Comparison of ENCODE assay signal across 8 mouse cellular contexts in the genomic region with DNA sequence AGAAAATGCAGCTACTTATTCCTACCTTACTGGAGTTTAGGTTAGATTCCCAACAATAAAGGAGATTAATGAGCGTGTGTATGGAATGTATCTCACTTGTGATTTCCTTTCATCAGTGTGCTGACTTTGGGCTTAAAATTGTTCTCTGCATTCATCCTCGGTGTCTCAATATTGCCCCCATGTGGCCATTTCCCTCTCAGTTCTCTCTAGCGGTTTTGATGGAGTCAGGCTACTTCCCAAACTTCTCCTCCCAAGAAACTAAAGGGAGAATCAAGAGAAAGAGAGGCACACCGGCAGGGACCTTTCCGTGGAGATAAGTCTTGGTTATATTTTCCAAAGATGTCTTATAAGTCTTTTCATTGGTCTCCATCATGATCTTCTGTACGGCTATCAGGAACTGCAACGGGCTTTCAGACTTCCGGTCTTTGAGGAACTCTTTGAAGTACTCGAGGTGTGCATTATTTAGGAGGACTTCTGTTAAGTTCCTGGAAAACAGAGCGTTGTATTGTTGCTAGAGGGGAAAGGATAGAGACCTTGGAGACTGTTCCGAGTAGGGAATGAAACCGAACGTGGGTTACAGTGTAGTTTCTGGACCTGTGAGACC. TPM values are rescaled to one million over a fixed set of nuclear protein-coding genes. Genes with fewer than 3 reads are reported as not detected.
A peak's percentile ranks its signal among the peaks of the same experiment; 100 is the strongest.
DNase-seq lines count a peak whose midpoint lies in the region; ATAC-seq and TF ChIP-seq lines count a peak whose summit lies in the region.

No protein-coding gene starts in this region.

- no peaks in the 10 kb centered on the region for H3K9me3 ChIP-seq in ES-E14 (ENCODE audit: control insufficient read depth, insufficient read depth, low read depth, low read length)
- H3K9me3 ChIP-seq in liver, embryonic 14.5 days (ENCODE audit: control insufficient read depth, low read length), result no peaks in the 10 kb centered on the region

- TF ChIP-seq EP300 in liver, embryonic 14.5 days (IDR thresholded peaks at IDR 0.05; ENCODE audit: low read depth), result no peak

- in situ Hi-C loops in ES-E14 (cut with MboI; ENCODE audit: low sequenced_read_pairs in 2 of 2, unreplicated experiment in 2 of 2), result no loop called here

- H3K4me3 ChIP-seq in ES-E14 (ENCODE audit: insufficient read depth in 1 of 2, low read depth in 1 of 2, low read length in 2 of 2, poor library complexity in 1 of 2, severe bottlenecking in 1 of 2), result peak overlapping the region in 1 of 2 experiments; percentile 53; a peak in 2 of 4 replicates
- H3K4me3 ChIP-seq in cerebellum, adult 2 months (replicated peaks; ENCODE audit: insufficient read depth, low read depth, low read length), result no peak overlapping the region
- H3K4me3 ChIP-seq in liver, embryonic 14.5 days (ENCODE audit: insufficient read depth in 1 of 2, low read depth in 2 of 2, low read length in 2 of 2), result no peak overlapping the region

- ATAC-seq in liver, embryonic 14.5 days (ENCODE audit: insufficient read depth), result no peak

- DNase-seq in B cell, adult 2 months, result peak; percentile 66 to 71
- peak; percentile 45 for DNase-seq in ES-E14 (ENCODE audit: low read depth, low spot score)
- peak; percentile 18 to 24 for DNase-seq in cerebellum, adult 2 months
- peak; percentile 45 for DNase-seq in gastrocnemius, postnatal 14 days
- DNase-seq in kidney, postnatal 14 days, result peak; percentile 73
- DNase-seq in liver, embryonic 14.5 days (ENCODE audit: low read depth in 3 of 3, low spot score in 3 of 3), result peak in 2 of 3 experiments; percentile 13
- peak; percentile 71 for DNase-seq in retina, postnatal 1 day
- DNase-seq in urinary bladder, postnatal 25 days (ENCODE audit: low spot score), result peak; percentile 55

- intact Hi-C loops in gastrocnemius, postnatal 14 days (cut with DNase I; ENCODE audit: low total_unique reads), result no loop called here

- H3K4me1 ChIP-seq in ES-E14 (ENCODE audit: control insufficient read depth in 2 of 2, insufficient read depth in 2 of 2, low read length in 2 of 2, poor library complexity in 1 of 2), result no peaks in the 10 kb centered on the region
- no peaks in the 10 kb centered on the region for H3K4me1 ChIP-seq in cerebellum, adult 2 months (ENCODE audit: control insufficient read depth, insufficient read depth, low read length)
- H3K4me1 ChIP-seq in liver, embryonic 14.5 days (replicated peaks; ENCODE audit: control insufficient read depth in 2 of 2, insufficient read depth in 2 of 2, low read length in 1 of 2), result no peaks in the 10 kb centered on the region

- H3K4me2 ChIP-seq in liver, embryonic 14.5 days (ENCODE audit: low read depth), result peak overlapping the region; percentile 40; the same call in 1 of the 2 replicates

- H3K27ac ChIP-seq in ES-E14 (ENCODE audit: insufficient read depth, low read depth, low read length, poor library complexity, severe bottlenecking), result no peak overlapping the region
- H3K27ac ChIP-seq in cerebellum, adult 2 months (ENCODE audit: insufficient read depth, low read length), result no peak overlapping the region
- no peak overlapping the region for H3K27ac ChIP-seq in liver, embryonic 14.5 days

- no peak for TF ChIP-seq POLR2A in cerebellum, adult 2 months (IDR thresholded peaks at IDR 0.05; ENCODE audit: borderline replicate concordance, insufficient read depth, low read length)

- WGBS in cerebellum, adult 2 months, result 57% methylated on average over 13 of the region's 13 CpGs
- WGBS in liver, embryonic 14.5 days (ENCODE audit: insufficient replicate concordance), result 25% methylated on average over 13 of the region's 13 CpGs

- no peaks in the 10 kb centered on the region for H3K36me3 ChIP-seq in ES-E14 (ENCODE audit: control insufficient read depth, insufficient read depth, low read length, poor library complexity, severe bottlenecking)
- H3K36me3 ChIP-seq in liver, embryonic 14.5 days (replicated peaks; ENCODE audit: control insufficient read depth, insufficient read depth, low read depth), result no peaks in the 10 kb centered on the region

- peak; percentile 38; the same call in 1 of the 2 replicates for TF ChIP-seq CTCF in cerebellum, adult 2 months (IDR thresholded peaks at IDR 0.05; ENCODE audit: borderline replicate concordance, insufficient read depth, low read depth, low read length)
- peak; percentile 65 for TF ChIP-seq CTCF in liver, embryonic 14.5 days (IDR thresholded peaks at IDR 0.05; ENCODE audit: low read depth)

- H3K9ac ChIP-seq in ES-E14 (ENCODE audit: insufficient read depth, low read depth, low read length, poor library complexity, severe bottlenecking), result no peak overlapping the region
- no peak overlapping the region for H3K9ac ChIP-seq in liver, embryonic 14.5 days (replicated peaks)

- H3K27me3 ChIP-seq in cerebellum, adult 2 months (ENCODE audit: control insufficient read depth, insufficient read depth, low read length), result no peaks in the 10 kb centered on the region
- H3K27me3 ChIP-seq in liver, embryonic 14.5 days (ENCODE audit: control insufficient read depth, insufficient read depth, low read length), result no peaks in the 10 kb centered on the region

TF ChIP-seq in ES-E14, 5 proteins besides CTCF, POLR2A, EP300 and RAD21:
- TF ChIP-seq ZNF384 (IDR thresholded peaks at IDR 0.05; ENCODE audit: low read depth, low read length) (no peak), ZC3H11A (IDR thresholded peaks at IDR 0.05; ENCODE audit: borderline replicate concordance, low read depth, low read length) (peak; percentile 62; the same call in 1 of the 2 replicates), MAFK (IDR thresholded peaks at IDR 0.05; ENCODE audit: insufficient read depth, low read depth, low read length) (no peak), HCFC1 (IDR thresholded peaks at IDR 0.05; ENCODE audit: borderline replicate concordance, insufficient read depth, low read length) (no peak), CHD2 (IDR thresholded peaks at IDR 0.05; ENCODE audit: low read depth, low read length) (no peak)

RNA-seq across cellular contexts. Expression of a gene that starts 36.5 kb away (rescaled TPM):
- total RNA-seq in ES-E14 (2012; rRNA removed), result not detected in 2 replicates
- 0.70 and 0.78 TPM in 2 replicates for polyA plus RNA-seq in cerebellum, adult 2 months (2012; rRNA removed)
- not detected for total RNA-seq in gastrocnemius, postnatal 14 days (2021)
- 0.02 and 0.03 TPM in 2 replicates for polyA plus RNA-seq in liver, embryonic 14.5 days (2012; rRNA removed)
- not detected in 2 replicates for polyA plus RNA-seq in liver, embryonic 14.5 days (2014; fragmentation: Nextera tagmentation; extraction: Ambion mirVana)

RNA-seq across cellular contexts. Expression of a gene that starts 58.3 kb away (rescaled TPM):
- total RNA-seq in ES-E14 (2012; rRNA removed), result 0.11 TPM in 1 of 2 replicates, not detected in the other
- 3.8 and 3.9 TPM in 2 replicates for polyA plus RNA-seq in cerebellum, adult 2 months (2012; rRNA removed)
- 1 to 10 TPM; 4.1 TPM for total RNA-seq in gastrocnemius, postnatal 14 days (2021)
- 12.4 and 17.8 TPM in 2 replicates for polyA plus RNA-seq in liver, embryonic 14.5 days (2012; rRNA removed)
- 15.6 TPM in 2 replicates for polyA plus RNA-seq in liver, embryonic 14.5 days (2014; fragmentation: Nextera tagmentation; extraction: Ambion mirVana)

Comparison
In these comparisons a context has a peak if more than half of its experiments do, and no peak if none do; other contexts are left out.
1. DNase-seq: peak in every context shown above with its lines; median percentile 73 in kidney, postnatal 14 days; 71 in retina, postnatal 1 day; 68 in B cell, adult 2 months; 55 in urinary bladder, postnatal 25 days; 45 in ES-E14; 45 in gastrocnemius, postnatal 14 days; 21 in cerebellum, adult 2 months; 13 in liver, embryonic 14.5 days.